Mouse (Mus musculus): ENCODE measurements around the gene Sema3b. TPM values are rescaled to one million over a fixed set of nuclear protein-coding genes. Genes with fewer than 3 reads are reported as not detected.

Sema3b gene
- polyA plus RNA-seq, 1 experiment: not detected

DNA sequence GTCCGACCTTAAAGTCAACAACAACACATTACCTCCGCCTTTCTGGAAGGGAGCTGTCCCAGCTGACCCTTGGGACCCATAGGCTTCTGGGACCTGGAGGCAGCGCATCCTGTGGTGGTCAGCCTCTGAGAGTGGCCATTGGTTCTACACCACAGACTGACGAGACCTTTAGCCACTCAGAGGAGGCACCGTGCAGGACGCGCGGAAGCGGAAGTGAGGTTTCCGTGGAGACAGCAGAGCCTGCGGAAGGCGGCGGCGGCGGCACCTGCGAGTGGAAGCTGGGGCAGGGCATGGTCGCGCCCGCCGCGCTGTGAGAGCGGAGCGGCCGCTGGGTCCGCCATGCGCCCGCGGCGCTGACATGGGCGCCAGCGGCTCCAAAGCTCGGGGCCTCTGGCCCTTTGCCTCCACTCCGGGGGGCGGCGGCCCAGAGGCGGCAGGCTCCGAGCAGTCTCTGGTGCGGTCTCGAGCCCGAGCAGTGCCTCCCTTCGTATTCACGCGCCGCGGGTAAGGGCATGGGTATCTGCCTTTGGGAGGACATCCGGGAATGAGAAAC lies 45.9 kb downstream of the Sema3b start, which contains the start of gene Tusc2:
Gene Tusc2 (plus strand): TSS at position 227 of the 553 bp plus-strand sequence.
- TF ChIP-seq TAL1 (IDR thresholded peaks at IDR 0.05; ENCODE audit: low read length) (no peak), GATA1 (IDR thresholded peaks at IDR 0.05; ENCODE audit: low read length) (no peak)
- Histone ChIP-seq H3K4me3 (replicated peaks) (peak within 1 kb of the TSS; percentile 76), H3K36me3 (ENCODE audit: control insufficient read depth) (peaks cover 76% of the 10 kb centered on the region), H3K9me3 (ENCODE audit: control insufficient read depth, low read length) (no peaks in the 10 kb centered on the region), H3K4me1 (ENCODE audit: control insufficient read depth) (peaks cover 60% of the 10 kb centered on the region), H3K27me3 (ENCODE audit: control insufficient read depth) (no peaks in the 10 kb centered on the region)

DNA sequence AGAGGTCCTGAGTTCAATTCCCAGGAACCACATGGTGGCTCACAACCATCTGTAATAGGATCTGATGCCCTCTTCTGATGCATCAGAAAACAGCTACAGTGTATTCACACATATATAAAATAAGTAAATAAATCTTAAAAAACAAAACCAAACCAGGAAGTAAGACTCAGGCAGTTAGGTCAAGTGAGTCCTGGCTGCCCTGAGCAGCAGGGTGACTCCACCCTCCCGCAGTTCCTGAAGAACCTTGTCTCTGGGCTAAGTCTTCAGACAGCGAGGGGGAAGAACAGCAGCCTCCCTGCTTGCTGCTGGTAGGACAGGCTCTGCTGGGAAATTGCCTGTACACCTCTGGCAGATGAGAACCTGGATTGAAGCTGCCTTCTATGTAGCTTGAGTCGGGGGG lies 52.7 kb downstream of the Sema3b start:
- H3K4me3 ChIP-seq (replicated peaks): peak overlapping the region; percentile 99
- no peaks in the 10 kb centered on the region for H3K9me3 ChIP-seq (ENCODE audit: control insufficient read depth, low read length)
- H3K27me3 ChIP-seq (ENCODE audit: control insufficient read depth): peaks cover 14% of the 10 kb centered on the region
- TF ChIP-seq GATA1 (IDR thresholded peaks at IDR 0.05; ENCODE audit: low read length): no peak
- no peak for TF ChIP-seq TAL1 (IDR thresholded peaks at IDR 0.05; ENCODE audit: low read length)
- peaks cover 64% of the 10 kb centered on the region for H3K4me1 ChIP-seq (ENCODE audit: control insufficient read depth)
- H3K36me3 ChIP-seq (ENCODE audit: control insufficient read depth): peaks cover 50% of the 10 kb centered on the region

DNA sequence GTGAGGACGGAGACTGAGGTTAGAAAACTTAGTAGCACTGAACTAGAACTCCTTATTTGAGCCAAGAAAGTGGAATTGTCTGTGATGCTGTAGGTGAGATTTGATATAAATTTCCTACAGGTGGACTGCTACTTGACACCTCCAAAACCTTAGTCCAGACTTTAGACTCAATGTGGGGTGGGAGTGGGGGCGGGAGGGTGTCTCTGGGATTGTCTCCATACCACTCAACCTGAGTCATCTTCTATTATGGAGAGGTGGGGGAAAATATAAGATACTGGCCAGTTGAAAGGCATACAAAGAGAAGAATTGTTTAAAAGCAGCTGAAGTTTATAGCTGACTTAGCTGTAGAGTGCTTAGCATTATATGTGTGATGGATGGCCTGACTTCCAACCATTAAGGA lies 53.3 kb downstream of the Sema3b start:
- H3K4me1 ChIP-seq (ENCODE audit: control insufficient read depth): peaks cover 70% of the 10 kb centered on the region
- TF ChIP-seq GATA1 (IDR thresholded peaks at IDR 0.05; ENCODE audit: low read length) (no peak), TAL1 (IDR thresholded peaks at IDR 0.05; ENCODE audit: low read length) (no peak)
- peaks cover 21% of the 10 kb centered on the region for H3K27me3 ChIP-seq (ENCODE audit: control insufficient read depth)
- no peaks in the 10 kb centered on the region for H3K9me3 ChIP-seq (ENCODE audit: control insufficient read depth, low read length)
- peaks cover 44% of the 10 kb centered on the region for H3K36me3 ChIP-seq (ENCODE audit: control insufficient read depth)
- peak overlapping the region; percentile 99 for H3K4me3 ChIP-seq (replicated peaks)

DNA sequence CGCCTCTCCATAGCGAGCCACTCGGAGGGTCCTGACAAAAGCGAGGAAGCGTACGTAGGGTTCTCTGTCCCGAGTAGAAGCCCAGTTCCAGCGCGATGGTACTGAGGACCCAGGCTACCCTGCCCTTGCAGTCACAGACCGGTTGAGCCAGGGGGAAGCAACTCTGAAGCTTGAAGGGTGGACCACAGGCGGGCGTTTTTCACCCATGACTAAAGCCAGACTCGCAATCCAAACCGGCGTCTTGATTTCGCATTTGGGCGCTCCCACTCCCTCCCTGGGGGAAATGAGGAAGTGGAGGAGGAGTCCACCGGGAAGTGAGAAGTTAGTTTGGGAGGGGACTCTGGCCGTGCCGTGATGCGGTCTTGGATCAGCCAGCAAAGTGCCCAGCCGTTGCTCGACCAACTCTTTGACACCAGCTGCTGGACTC lies 54.0 kb downstream of the Sema3b start:
- Histone ChIP-seq H3K9me3 (ENCODE audit: control insufficient read depth, low read length) (no peaks in the 10 kb centered on the region), H3K36me3 (ENCODE audit: control insufficient read depth) (peaks cover 37% of the 10 kb centered on the region), H3K4me1 (ENCODE audit: control insufficient read depth) (peaks cover 74% of the 10 kb centered on the region), H3K4me3 (replicated peaks) (peak overlapping the region; percentile 99), H3K27me3 (ENCODE audit: control insufficient read depth) (peaks cover 27% of the 10 kb centered on the region)
- TF ChIP-seq TAL1 (IDR thresholded peaks at IDR 0.05; ENCODE audit: low read length) (no peak), GATA1 (IDR thresholded peaks at IDR 0.05; ENCODE audit: low read length) (no peak)

DNA sequence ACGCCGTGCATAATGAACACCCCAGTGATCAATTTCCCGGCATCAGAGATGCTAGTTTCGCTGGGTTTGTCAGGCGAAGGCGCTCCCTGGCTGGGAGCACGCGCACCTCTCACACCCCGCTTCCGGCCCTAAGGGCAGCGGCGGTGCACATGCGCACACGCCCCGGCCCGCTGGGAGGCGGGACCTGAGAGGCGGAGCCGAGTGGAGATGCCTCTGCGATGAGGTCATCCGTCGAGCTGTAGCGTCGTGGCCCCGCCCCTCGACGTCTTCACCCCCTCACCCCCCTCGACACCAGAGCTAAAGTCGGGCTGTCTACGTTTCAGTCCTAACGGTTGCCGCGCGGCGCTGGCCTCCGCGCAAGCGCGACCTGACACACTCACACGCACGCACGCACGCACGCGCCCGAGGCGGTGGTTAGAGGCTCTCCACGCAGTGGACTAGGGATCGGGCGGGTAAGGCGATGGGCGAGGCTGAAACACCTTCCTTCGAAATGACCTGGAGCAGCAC lies 54.7 kb downstream of the Sema3b start:
- Histone ChIP-seq H3K36me3 (ENCODE audit: control insufficient read depth) (peaks cover 30% of the 10 kb centered on the region), H3K4me3 (replicated peaks) (peak overlapping the region; percentile 99), H3K4me1 (ENCODE audit: control insufficient read depth) (peaks cover 74% of the 10 kb centered on the region), H3K27me3 (ENCODE audit: control insufficient read depth) (peaks cover 32% of the 10 kb centered on the region), H3K9me3 (ENCODE audit: control insufficient read depth, low read length) (no peaks in the 10 kb centered on the region)
- TF ChIP-seq TAL1 (IDR thresholded peaks at IDR 0.05; ENCODE audit: low read length) (no peak), GATA1 (IDR thresholded peaks at IDR 0.05; ENCODE audit: low read length) (no peak)

DNA sequence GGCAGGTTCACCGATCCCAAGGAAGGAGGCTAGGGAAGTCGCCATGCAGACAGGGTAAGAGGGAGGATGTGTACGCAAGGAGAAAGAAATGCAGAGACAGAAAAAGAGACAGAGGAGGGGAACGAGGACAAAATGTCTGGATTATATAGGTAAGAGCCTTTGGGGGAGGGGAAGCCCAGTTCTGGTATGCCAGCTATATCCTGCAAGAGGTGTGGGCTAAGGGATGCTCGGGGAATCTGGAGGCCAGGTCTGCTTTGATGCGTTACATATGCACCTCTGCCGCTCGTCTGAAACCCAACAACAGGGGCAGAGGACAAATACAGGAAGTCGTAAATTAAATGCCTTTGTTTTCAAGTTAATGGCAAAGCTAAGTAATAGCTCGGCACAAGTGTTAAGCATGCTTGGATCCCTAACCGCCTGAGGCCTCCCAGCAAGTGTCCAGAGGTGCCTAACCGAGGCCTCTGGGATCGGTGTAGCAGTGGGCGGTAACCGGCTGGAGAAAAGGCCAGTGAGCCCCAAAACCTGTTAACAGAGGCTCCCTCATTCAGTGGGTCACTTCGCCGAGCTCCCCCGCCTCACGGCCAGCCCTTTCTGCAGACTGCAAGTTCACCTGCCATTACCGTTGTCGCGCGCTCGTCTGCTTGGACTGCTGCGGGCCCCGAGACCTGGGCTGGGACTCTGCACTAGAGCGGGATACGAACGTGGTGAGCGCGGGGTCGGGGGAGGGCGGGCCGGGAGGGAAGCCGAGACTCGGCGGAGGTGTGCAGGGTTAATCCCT lies 55.3 kb downstream of the Sema3b start:
- peaks cover 38% of the 10 kb centered on the region for H3K27me3 ChIP-seq (ENCODE audit: control insufficient read depth)
- peaks cover 24% of the 10 kb centered on the region for H3K36me3 ChIP-seq (ENCODE audit: control insufficient read depth)
- TF ChIP-seq TAL1 (IDR thresholded peaks at IDR 0.05; ENCODE audit: low read length) (no peak), GATA1 (IDR thresholded peaks at IDR 0.05; ENCODE audit: low read length) (no peak)
- H3K9me3 ChIP-seq (ENCODE audit: control insufficient read depth, low read length): no peaks in the 10 kb centered on the region
- peak overlapping the region; percentile 99 for H3K4me3 ChIP-seq (replicated peaks)
- peaks cover 74% of the 10 kb centered on the region for H3K4me1 ChIP-seq (ENCODE audit: control insufficient read depth)

DNA sequence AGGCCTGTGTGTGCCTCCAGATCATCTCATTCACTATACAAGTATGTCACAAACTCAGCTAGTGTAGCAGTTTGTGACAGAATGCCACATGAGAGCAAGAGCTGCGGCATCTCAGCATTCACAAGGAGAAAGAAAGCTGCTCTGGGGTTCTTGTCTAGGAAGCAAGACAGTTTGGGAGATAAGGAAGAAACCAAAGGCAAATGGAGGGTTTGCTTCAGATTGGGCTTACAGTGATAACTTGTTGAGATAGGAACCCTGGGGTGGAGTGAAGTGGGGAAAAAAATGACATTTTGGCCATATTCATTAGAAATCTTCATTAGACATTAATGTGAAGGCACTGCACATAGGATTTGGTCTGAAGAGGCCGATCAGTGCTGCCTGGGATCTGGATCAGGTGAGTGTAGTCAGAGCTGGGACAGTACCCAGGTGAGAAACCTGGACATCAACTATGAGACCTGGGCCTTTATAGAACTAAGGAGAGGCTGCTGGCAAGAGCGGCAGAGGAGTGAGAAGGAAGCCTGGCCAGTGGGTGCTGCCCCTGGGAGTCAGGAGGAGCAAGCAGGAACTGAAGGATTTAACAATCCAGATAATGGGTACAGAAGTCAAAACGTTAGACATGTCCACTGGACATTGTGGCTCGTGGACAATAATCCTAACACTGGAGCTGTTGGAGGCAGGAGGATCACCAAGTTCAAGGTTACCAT lies 56.2 kb downstream of the Sema3b start:
- Histone ChIP-seq H3K4me1 (ENCODE audit: control insufficient read depth) (peaks cover 77% of the 10 kb centered on the region), H3K4me3 (replicated peaks) (no peak overlapping the region), H3K27me3 (ENCODE audit: control insufficient read depth) (peaks cover 40% of the 10 kb centered on the region), H3K9me3 (ENCODE audit: control insufficient read depth, low read length) (no peaks in the 10 kb centered on the region), H3K36me3 (ENCODE audit: control insufficient read depth) (peaks cover 15% of the 10 kb centered on the region)
- TF ChIP-seq GATA1 (IDR thresholded peaks at IDR 0.05; ENCODE audit: low read length) (no peak), TAL1 (IDR thresholded peaks at IDR 0.05; ENCODE audit: low read length) (no peak)

DNA sequence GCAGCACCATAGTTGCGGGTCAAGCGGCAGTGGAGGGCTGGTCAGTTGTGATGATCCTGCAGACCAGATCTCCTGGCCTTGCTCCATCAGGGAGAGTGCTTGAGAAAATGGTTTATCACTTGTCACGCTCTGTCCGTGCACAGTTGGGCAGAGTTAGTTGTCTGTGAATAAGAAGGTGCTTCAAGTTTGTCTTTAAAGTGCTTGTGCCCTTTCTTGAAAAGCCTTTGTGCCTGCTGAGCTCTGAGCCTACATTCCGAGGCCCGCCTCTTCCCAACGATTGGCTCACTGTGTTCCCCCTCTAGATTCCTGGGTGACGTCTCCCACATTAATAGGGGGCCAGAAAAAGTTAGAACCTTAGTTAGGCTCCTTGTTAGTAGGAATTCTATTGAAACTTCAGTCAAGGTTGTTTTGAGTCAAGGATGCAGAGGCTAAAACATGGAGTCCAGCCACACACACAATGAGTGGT lies 57.1 kb downstream of the Sema3b start:
- TF ChIP-seq GATA1 (IDR thresholded peaks at IDR 0.05; ENCODE audit: low read length) (no peak), TAL1 (IDR thresholded peaks at IDR 0.05; ENCODE audit: low read length) (no peak)
- Histone ChIP-seq H3K9me3 (ENCODE audit: control insufficient read depth, low read length) (no peaks in the 10 kb centered on the region), H3K4me1 (ENCODE audit: control insufficient read depth) (peaks cover 77% of the 10 kb centered on the region), H3K27me3 (ENCODE audit: control insufficient read depth) (peaks cover 40% of the 10 kb centered on the region), H3K4me3 (replicated peaks) (peak overlapping the region; percentile 63), H3K36me3 (ENCODE audit: control insufficient read depth) (peaks cover 6% of the 10 kb centered on the region)

Measured in erythroblast, embryonic 14.5 days (primary cell).